Comparison of ENCODE assay signal across 8 mouse cellular contexts in genomic region chr1:178529512-178530300, GRCm38 (mm10). TPM values are rescaled to one million over a fixed set of nuclear protein-coding genes. Genes with fewer than 3 reads are reported as not detected.
DNase-seq lines count a peak whose midpoint lies in the region; ATAC-seq and TF ChIP-seq lines count a peak whose summit lies in the region.

No protein-coding gene starts in this region.

- ATAC-seq in embryonic facial prominence, embryonic 12.5 days (ENCODE audit: insufficient number of reproducible peaks, insufficient read depth, low FRiP score, low TSS enrichment): peak; percentile 29; the same call in 1 of the 2 replicates
- no peak for ATAC-seq in hindbrain, embryonic 15.5 days (ENCODE audit: low FRiP score, low read depth)
- no peak for ATAC-seq in limb, embryonic 11.5 days (ENCODE audit: insufficient number of reproducible peaks, low FRiP score, low TSS enrichment, low read depth)
- ATAC-seq in neural tube, embryonic 13.5 days (ENCODE audit: low read depth): no peak
- no peak for ATAC-seq in inflammation-experienced regulatory T-cells, adult 6 months

- no peak overlapping the region for H3K27ac ChIP-seq in heart, adult 2 months
- H3K27ac ChIP-seq in embryonic facial prominence, embryonic 12.5 days: peak overlapping the region; percentile 89
- peak overlapping the region; percentile 96 for H3K27ac ChIP-seq in hindbrain, embryonic 15.5 days (replicated peaks)
- peak overlapping the region; percentile 97 for H3K27ac ChIP-seq in limb, embryonic 11.5 days (replicated peaks; ENCODE audit: low read depth, low read length)
- H3K27ac ChIP-seq in neural tube, embryonic 13.5 days (replicated peaks): peak overlapping the region; percentile 92

- H3K4me1 ChIP-seq in heart, adult 2 months (ENCODE audit: control insufficient read depth, insufficient read depth, low read length): no peaks in the 10 kb centered on the region
- peaks cover 9% of the 10 kb centered on the region; the same call in 1 of the 2 replicates for H3K4me1 ChIP-seq in embryonic facial prominence, embryonic 12.5 days
- H3K4me1 ChIP-seq in hindbrain, embryonic 15.5 days (replicated peaks): peaks cover 30% of the 10 kb centered on the region; the same call in 1 of the 2 replicates
- peaks cover 15% of the 10 kb centered on the region for H3K4me1 ChIP-seq in limb, embryonic 11.5 days (ENCODE audit: control insufficient read depth, insufficient read depth, low read length)
- peaks cover 61% of the 10 kb centered on the region for H3K4me1 ChIP-seq in neural tube, embryonic 13.5 days (replicated peaks)

- intact Hi-C loops in heart, adult 2 months (cut with DNase I): no loop called here

- peak; percentile 9 to 26 for DNase-seq in heart, adult 2 months
- DNase-seq in heart, adult 8-10 months (ENCODE audit: low spot score): no peak
- peak; percentile 62 for DNase-seq in ZHBTc4 (ENCODE audit: low read depth, low spot score)
- peak; percentile 65 for DNase-seq in limb, embryonic 11.5 days (ENCODE audit: low spot score)

- H3K79me2 ChIP-seq in heart, adult 2 months (replicated peaks; ENCODE audit: control insufficient read depth, insufficient read depth, low read length): no peaks in the 10 kb centered on the region

- no peaks in the 10 kb centered on the region for H3K9me3 ChIP-seq in embryonic facial prominence, embryonic 12.5 days
- H3K9me3 ChIP-seq in hindbrain, embryonic 15.5 days: no peaks in the 10 kb centered on the region
- no peaks in the 10 kb centered on the region for H3K9me3 ChIP-seq in limb, embryonic 11.5 days (ENCODE audit: control insufficient read depth, low read length)
- H3K9me3 ChIP-seq in neural tube, embryonic 13.5 days: no peaks in the 10 kb centered on the region

- under 1% methylated on average over 38 of the region's 38 CpGs for WGBS in heart, adult 2 months
- under 1% methylated on average over 38 of the region's 38 CpGs for WGBS in embryonic facial prominence, embryonic 12.5 days
- WGBS in hindbrain, embryonic 15.5 days: under 1% methylated on average over 36 of the region's 38 CpGs
- under 1% methylated on average over 38 of the region's 38 CpGs for WGBS in limb, embryonic 11.5 days
- under 1% methylated on average over 38 of the region's 38 CpGs for WGBS in neural tube, embryonic 13.5 days

- TF ChIP-seq CTCF in heart, adult 2 months (IDR thresholded peaks at IDR 0.05): no peak

- H3K9ac ChIP-seq in heart, adult 2 months (ENCODE audit: low read depth, low read length): no peak overlapping the region; the same call in 1 of the 2 replicates
- H3K9ac ChIP-seq in embryonic facial prominence, embryonic 12.5 days: peak overlapping the region; percentile 82
- peak overlapping the region; percentile 72 for H3K9ac ChIP-seq in hindbrain, embryonic 15.5 days
- H3K9ac ChIP-seq in limb, embryonic 11.5 days (ENCODE audit: low read length): peak overlapping the region; percentile 81
- H3K9ac ChIP-seq in neural tube, embryonic 13.5 days: peak overlapping the region; percentile 92

- H3K36me3 ChIP-seq in heart, adult 2 months (ENCODE audit: control insufficient read depth, insufficient read depth, low read length): no peaks in the 10 kb centered on the region
- H3K36me3 ChIP-seq in embryonic facial prominence, embryonic 12.5 days: 0 out of 2 replicates have a peak, but pooled peaks cover 4% of the 10 kb centered on the region
- H3K36me3 ChIP-seq in hindbrain, embryonic 15.5 days: no peaks in the 10 kb centered on the region
- no peaks in the 10 kb centered on the region for H3K36me3 ChIP-seq in limb, embryonic 11.5 days (ENCODE audit: control insufficient read depth, insufficient read depth, low read length)
- no peaks in the 10 kb centered on the region for H3K36me3 ChIP-seq in neural tube, embryonic 13.5 days

- TF ChIP-seq POLR2A in heart, adult 2 months (IDR thresholded peaks at IDR 0.05; ENCODE audit: insufficient read depth, low read depth, low read length): no peak

- H3K27me3 ChIP-seq in heart, adult 2 months (ENCODE audit: control insufficient read depth, insufficient read depth, low read length): peaks cover 11% of the 10 kb centered on the region; the same call in 1 of the 2 replicates
- peaks cover 4% of the 10 kb centered on the region; the same call in 1 of the 2 replicates for H3K27me3 ChIP-seq in embryonic facial prominence, embryonic 12.5 days
- no peaks in the 10 kb centered on the region for H3K27me3 ChIP-seq in hindbrain, embryonic 15.5 days
- H3K27me3 ChIP-seq in limb, embryonic 11.5 days (ENCODE audit: control insufficient read depth, insufficient read depth, low read length): no peaks in the 10 kb centered on the region
- peaks cover 9% of the 10 kb centered on the region for H3K27me3 ChIP-seq in neural tube, embryonic 13.5 days

- no peak for TF ChIP-seq EP300 in heart, adult 2 months (IDR thresholded peaks at IDR 0.05; ENCODE audit: insufficient read depth, low read depth, low read length)

- H3K4me3 ChIP-seq in heart, adult 2 months: peak overlapping the region; percentile 58
- H3K4me3 ChIP-seq in embryonic facial prominence, embryonic 12.5 days: peak overlapping the region; percentile 76
- H3K4me3 ChIP-seq in hindbrain, embryonic 15.5 days: peak overlapping the region; percentile 56
- peak overlapping the region; percentile 71 for H3K4me3 ChIP-seq in limb, embryonic 11.5 days (ENCODE audit: low read depth, low read length)
- peak overlapping the region; percentile 72 for H3K4me3 ChIP-seq in neural tube, embryonic 13.5 days

- H3K4me2 ChIP-seq in embryonic facial prominence, embryonic 12.5 days (replicated peaks): peak overlapping the region; percentile 97
- peak overlapping the region; percentile 97 for H3K4me2 ChIP-seq in hindbrain, embryonic 15.5 days
- peak overlapping the region; percentile 100 for H3K4me2 ChIP-seq in limb, embryonic 11.5 days (ENCODE audit: low read depth, severe bottlenecking)
- peak overlapping the region; percentile 98 for H3K4me2 ChIP-seq in neural tube, embryonic 13.5 days

RNA-seq across cellular contexts. Expression of gene Kif26b, which starts 0.8 kb away (rescaled TPM):
- 1 to 10 TPM; 2.4 to 3.0 TPM for total RNA-seq in heart, adult 2 months (2021)
- polyA plus RNA-seq in heart, adult 2 months (2012; rRNA removed): 0.86 and 1.1 TPM in 2 replicates
- 1 to 10 TPM; 2.7 to 5.7 (median 4.1) TPM for total RNA-seq in heart, adult 8-10 months (2022)
- 32.0 and 34.3 TPM in 2 replicates for polyA plus RNA-seq in embryonic facial prominence, embryonic 12.5 days (2016; fragmentation: Nextera tagmentation; extraction: Ambion mirVana)
- polyA plus RNA-seq in hindbrain, embryonic 15.5 days (2015; fragmentation: Nextera tagmentation; extraction: Ambion mirVana): 10.8 and 11.8 TPM in 2 replicates
- polyA plus RNA-seq in limb, embryonic 11.5 days (2014; fragmentation: Nextera tagmentation; extraction: Ambion mirVana): 23.7 and 29.7 TPM in 2 replicates
- 10.4 and 10.5 TPM in 2 replicates for polyA plus RNA-seq in neural tube, embryonic 13.5 days (2015; fragmentation: Nextera tagmentation; extraction: Ambion mirVana)
- polyA plus RNA-seq in inflammation-experienced regulatory T-cells, adult 6 months (2017; shearing (Covaris generic)): not detected
